Mouse (Mus musculus) fibroblast of lung, adult 2 months (primary cell): Measurements from ENCODE around the gene Myadml2.
A peak's percentile ranks its signal among the peaks of the same experiment; 100 is the strongest.

Experiments
- DNase-seq: peaks from one replicate; pipeline ENCODE4 v3.0.0-alpha.2; 2011; ENCODE audit warnings: low read depth

Myadml2 gene

GRCm38 (mm10) chr11:120629341-120629730 is 18.6 kb downstream of the Myadml2 start:
- no peak for DNase-seq

GRCm38 (mm10) chr11:120628601-120629340 is 19.2 kb downstream of the Myadml2 start:
- no peak for DNase-seq

- DNase-seq, result no peak
Measured at GRCm38 (mm10) chr11:120627468-120628300, 20.3 kb downstream of the Myadml2 start.

GRCm38 (mm10) chr11:120626785-120627467 is 21.0 kb downstream of the Myadml2 start:
- no peak for DNase-seq

- no peak for DNase-seq
Measured at GRCm38 (mm10) chr11:120625152-120625775, 22.7 kb downstream of the Myadml2 start, which contains the start of gene Sirt7. Sirt7 (minus strand) TSS chr11:120625240.

- peak; percentile 35 for DNase-seq
Measured at GRCm38 (mm10) chr11:120624680-120625111, 23.3 kb downstream of the Myadml2 start.

- DNase-seq, result no peak
Measured at GRCm38 (mm10) chr11:120623961-120624679, 23.8 kb downstream of the Myadml2 start.

- no peak for DNase-seq
Measured at GRCm38 (mm10) chr11:120622805-120623204, 25.2 kb downstream of the Myadml2 start.

- no peak for DNase-seq
Measured at GRCm38 (mm10) chr11:120620195-120620594, 27.8 kb downstream of the Myadml2 start.

GRCm38 (mm10) chr11:120618619-120619535 is 29.1 kb downstream of the Myadml2 start:
- no peak for DNase-seq

- DNase-seq, result peak; percentile 76
Measured at GRCm38 (mm10) chr11:120617519-120618112, 30.3 kb downstream of the Myadml2 start, which contains the start of gene Pcyt2. Pcyt2 (minus strand) TSS chr11:120617936.

GRCm38 (mm10) chr11:120616617-120617294 is 31.2 kb downstream of the Myadml2 start:
- no peak for DNase-seq

GRCm38 (mm10) chr11:120615606-120616203 is 32.3 kb downstream of the Myadml2 start:
- no peak for DNase-seq

- no peak for DNase-seq
Measured at GRCm38 (mm10) chr11:120615167-120615566, 32.8 kb downstream of the Myadml2 start.

- DNase-seq, result no peak
Measured at GRCm38 (mm10) chr11:120613976-120614375, 34.0 kb downstream of the Myadml2 start.

GRCm38 (mm10) chr11:120613481-120613972 is 34.4 kb downstream of the Myadml2 start:
- no peak for DNase-seq

GRCm38 (mm10) chr11:120612763-120613162 is 35.2 kb downstream of the Myadml2 start:
- no peak for DNase-seq

- DNase-seq, result no peak
Measured at GRCm38 (mm10) chr11:120610477-120611046, 37.4 kb downstream of the Myadml2 start.
